Mouse (Mus musculus): ENCODE data around the gene Arap1. TPM values are rescaled to one million over a fixed set of nuclear protein-coding genes. Genes with fewer than 3 reads are reported as not detected.

The Arap1 gene
- polyA plus RNA-seq, 1 experiment from 2014 or later = 7.0 TPM

GRCm38 (mm10) chr7:101316591-101317001 lies 31.3 kb upstream of the Arap1 start:
- H3K9ac ChIP-seq (replicated peaks) = no peak overlapping the region
- H3K4me1 ChIP-seq = peaks cover 11% of the 10 kb centered on the region
- no peak overlapping the region for H3K4me3 ChIP-seq
- no peaks in the 10 kb centered on the region for H3K9me3 ChIP-seq
- ATAC-seq (replicated peaks) = no peak
- peaks cover 4% of the 10 kb centered on the region; the same call in 1 of the 2 replicates for H3K27me3 ChIP-seq
- 74% methylated on average over 6 of the region's 6 CpGs for WGBS
- H3K27ac ChIP-seq (replicated peaks) = no peak overlapping the region
- no peak overlapping the region for H3K4me2 ChIP-seq (replicated peaks)
- H3K36me3 ChIP-seq = no peaks in the 10 kb centered on the region

DNA sequence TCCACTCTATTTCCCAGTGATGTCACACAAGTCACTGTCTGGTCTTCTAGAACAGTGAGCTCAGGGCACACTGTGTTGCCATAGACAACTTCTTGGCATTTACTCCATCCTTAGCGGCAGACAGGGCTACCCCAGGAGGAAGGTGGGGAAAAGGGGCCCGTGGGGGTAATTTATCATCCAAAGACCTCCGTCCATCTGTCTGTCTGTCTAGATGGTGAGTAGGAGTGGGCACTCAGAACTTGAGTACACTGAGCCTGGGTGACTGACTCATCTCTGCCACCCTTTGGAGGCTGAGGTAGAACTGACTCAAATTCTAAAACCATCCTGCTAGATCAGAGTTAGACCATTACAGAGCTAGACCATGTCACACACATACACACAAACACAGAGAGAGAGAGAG lies 30.9 kb upstream of the Arap1 start, which contains the start of gene Stard10:
Stard10 (plus strand) TSS at position 73 of the 400 bp plus-strand sequence.
- H3K36me3 ChIP-seq = no peaks in the 10 kb centered on the region
- no peak within 1 kb of the TSS for H3K9ac ChIP-seq (replicated peaks)
- H3K4me1 ChIP-seq = peaks cover 15% of the 10 kb centered on the region
- no peaks in the 10 kb centered on the region for H3K9me3 ChIP-seq
- 86% methylated on average over 3 of the region's 3 CpGs for WGBS
- no peak within 1 kb of the TSS for H3K4me3 ChIP-seq
- peaks cover 8% of the 10 kb centered on the region for H3K27me3 ChIP-seq
- H3K27ac ChIP-seq (replicated peaks) = no peak within 1 kb of the TSS
- no peak for ATAC-seq (replicated peaks)
- no peak within 1 kb of the TSS for H3K4me2 ChIP-seq (replicated peaks)

- no peaks in the 10 kb centered on the region for H3K9me3 ChIP-seq
- no peak overlapping the region for H3K4me3 ChIP-seq
- H3K4me1 ChIP-seq = peaks cover 17% of the 10 kb centered on the region
- H3K27ac ChIP-seq (replicated peaks) = no peak overlapping the region
- no peak overlapping the region for H3K4me2 ChIP-seq (replicated peaks)
- no peak for ATAC-seq (replicated peaks)
- no peak overlapping the region for H3K9ac ChIP-seq (replicated peaks)
- 74% methylated on average over 4 of the region's 4 CpGs for WGBS
- peaks cover 8% of the 10 kb centered on the region for H3K27me3 ChIP-seq
- no peaks in the 10 kb centered on the region for H3K36me3 ChIP-seq
These were observed 29.0 kb upstream of the Arap1 start for GRCm38 (mm10) chr7:101318848-101319247.

- no peaks in the 10 kb centered on the region for H3K36me3 ChIP-seq
- H3K27ac ChIP-seq (replicated peaks) = no peak overlapping the region
- 93% methylated on average over 1 of the region's 1 CpGs for WGBS
- H3K4me2 ChIP-seq (replicated peaks) = no peak overlapping the region
- ATAC-seq (replicated peaks) = no peak
- peaks cover 8% of the 10 kb centered on the region for H3K27me3 ChIP-seq
- H3K4me3 ChIP-seq = no peak overlapping the region
- H3K9me3 ChIP-seq = no peaks in the 10 kb centered on the region
- peaks cover 17% of the 10 kb centered on the region for H3K4me1 ChIP-seq
- H3K9ac ChIP-seq (replicated peaks) = no peak overlapping the region
These were observed 28.1 kb upstream of the Arap1 start for GRCm38 (mm10) chr7:101319796-101320195.

GRCm38 (mm10) chr7:101320399-101321217 lies 27.3 kb upstream of the Arap1 start:
- Histone ChIP-seq H3K9me3 (no peaks in the 10 kb centered on the region), H3K27ac (replicated peaks) (no peak overlapping the region), H3K4me1 (peaks cover 17% of the 10 kb centered on the region), H3K36me3 (no peaks in the 10 kb centered on the region), H3K9ac (replicated peaks) (peak overlapping the region; percentile 68), H3K27me3 (peaks cover 8% of the 10 kb centered on the region), H3K4me2 (replicated peaks) (peak overlapping the region; percentile 99), H3K4me3 (peak overlapping the region; percentile 84)
- WGBS = 5% methylated on average over 23 of the region's 37 CpGs
- peak; percentile 81 for ATAC-seq (replicated peaks)

- Histone ChIP-seq H3K9me3 (no peaks in the 10 kb centered on the region), H3K4me1 (peaks cover 17% of the 10 kb centered on the region), H3K36me3 (no peaks in the 10 kb centered on the region), H3K27ac (replicated peaks) (no peak overlapping the region), H3K4me3 (peak overlapping the region; percentile 84), H3K4me2 (replicated peaks) (peak overlapping the region; percentile 99), H3K27me3 (peaks cover 8% of the 10 kb centered on the region), H3K9ac (replicated peaks) (peak overlapping the region; percentile 68)
- WGBS = under 1% methylated on average over 50 of the region's 61 CpGs
- ATAC-seq (replicated peaks) = peak; percentile 66
These were observed 26.5 kb upstream of the Arap1 start for GRCm38 (mm10) chr7:101321218-101321827.

DNA sequence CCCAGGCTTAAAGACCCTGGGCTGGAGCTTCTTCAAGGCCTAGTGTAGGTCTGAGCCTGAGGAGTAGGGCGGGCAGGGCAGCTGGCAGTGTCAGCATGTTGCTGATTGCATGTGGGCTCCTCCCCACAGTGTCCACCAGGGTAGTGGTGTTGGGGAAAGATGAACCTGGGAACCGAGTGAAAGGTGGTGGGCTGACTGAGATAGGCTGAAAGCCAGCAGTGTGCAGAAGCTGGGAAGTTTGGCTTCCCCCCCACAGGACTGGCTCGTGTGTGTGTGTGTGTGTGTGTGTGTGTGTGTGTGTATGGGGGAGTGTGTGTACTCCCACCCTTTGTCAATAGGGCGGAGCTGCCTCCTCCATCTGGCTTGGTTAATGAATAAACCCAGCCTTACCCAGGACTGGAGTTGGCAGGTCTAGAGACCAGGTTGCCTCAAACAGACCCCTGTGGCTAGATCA lies 24.7 kb upstream of the Arap1 start:
- no peak for ATAC-seq (replicated peaks)
- H3K9me3 ChIP-seq = no peaks in the 10 kb centered on the region
- no peak overlapping the region for H3K4me2 ChIP-seq (replicated peaks)
- H3K4me1 ChIP-seq = peaks cover 20% of the 10 kb centered on the region
- H3K27me3 ChIP-seq = peaks cover 8% of the 10 kb centered on the region
- whole genome bisulfite sequencing = 76% methylated on average over 4 of the region's 4 CpGs
- H3K27ac ChIP-seq (replicated peaks) = no peak overlapping the region
- H3K36me3 ChIP-seq = no peaks in the 10 kb centered on the region
- H3K9ac ChIP-seq (replicated peaks) = no peak overlapping the region
- H3K4me3 ChIP-seq = no peak overlapping the region

DNA sequence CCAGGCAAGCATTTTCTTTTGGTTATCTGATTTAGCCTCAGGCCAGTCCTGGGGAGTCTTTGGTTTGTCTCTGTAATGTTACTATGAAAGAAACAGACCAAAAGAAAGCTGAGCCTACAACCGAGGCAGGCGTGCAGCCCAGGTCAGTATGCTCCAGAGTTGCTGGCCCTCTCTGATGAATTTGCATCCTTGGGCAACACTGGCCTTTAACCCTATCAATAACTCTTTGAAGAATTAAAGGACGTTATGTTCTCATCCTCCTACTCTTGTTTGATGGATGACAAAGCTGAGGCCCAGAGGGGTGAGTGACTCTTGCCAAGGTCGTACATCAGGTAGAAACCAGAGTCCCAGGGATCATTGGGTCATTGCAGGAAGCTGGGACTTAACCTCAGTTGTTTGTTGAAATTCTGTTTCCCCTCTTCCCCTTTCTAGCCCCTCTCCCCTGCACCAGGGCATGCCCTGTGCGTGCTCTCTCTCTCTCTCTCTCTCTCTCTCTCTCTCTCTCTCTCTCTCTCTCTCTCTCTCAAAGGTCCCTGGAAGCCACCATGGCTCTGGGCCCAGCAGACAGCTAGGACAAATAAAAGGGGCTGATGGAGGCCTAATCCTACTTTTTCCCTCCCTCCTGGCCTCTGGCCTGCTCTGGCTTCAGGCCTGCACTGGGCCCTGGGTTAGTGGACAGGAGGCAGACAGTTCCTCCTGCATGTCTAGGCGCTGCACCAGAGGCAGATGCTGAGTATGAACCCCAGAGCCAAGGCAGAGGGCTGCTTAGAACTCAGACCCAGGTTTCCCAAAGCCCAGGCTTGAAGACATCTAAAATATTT lies 23.5 kb upstream of the Arap1 start:
- Histone ChIP-seq H3K4me3 (no peak overlapping the region), H3K9me3 (no peaks in the 10 kb centered on the region), H3K9ac (replicated peaks) (no peak overlapping the region), H3K36me3 (no peaks in the 10 kb centered on the region), H3K4me1 (peaks cover 31% of the 10 kb centered on the region), H3K4me2 (replicated peaks) (no peak overlapping the region), H3K27ac (replicated peaks) (no peak overlapping the region), H3K27me3 (peaks cover 8% of the 10 kb centered on the region)
- no peak for ATAC-seq (replicated peaks)
- 65% methylated on average over 6 of the region's 6 CpGs for WGBS

DNA sequence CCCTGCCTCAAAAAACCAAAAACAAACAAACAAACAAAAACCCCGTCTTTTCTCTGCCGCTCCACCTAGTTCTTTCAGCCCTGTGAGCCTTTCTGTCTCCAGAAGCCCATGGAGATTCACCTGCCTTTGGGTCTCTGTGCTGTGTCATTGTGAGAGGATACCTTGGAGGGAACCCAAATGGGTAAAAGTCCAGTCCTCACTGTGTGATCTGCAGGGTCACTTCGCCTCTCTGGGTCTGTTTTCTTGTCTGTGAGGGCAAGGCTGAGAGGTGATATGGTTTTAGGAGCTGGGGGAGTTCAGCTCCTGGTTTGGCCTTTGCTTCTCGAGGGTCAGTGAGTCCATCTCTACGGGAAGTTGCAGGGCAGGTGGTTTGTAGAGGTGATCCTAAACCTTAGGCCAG lies 21.9 kb upstream of the Arap1 start:
- H3K36me3 ChIP-seq = no peaks in the 10 kb centered on the region
- no peak overlapping the region for H3K4me3 ChIP-seq
- 84% methylated on average over 5 of the region's 5 CpGs for WGBS
- no peaks in the 10 kb centered on the region for H3K9me3 ChIP-seq
- H3K4me2 ChIP-seq (replicated peaks) = no peak overlapping the region
- no peak overlapping the region for H3K27ac ChIP-seq (replicated peaks)
- no peak for ATAC-seq (replicated peaks)
- peaks cover 27% of the 10 kb centered on the region for H3K4me1 ChIP-seq
- H3K9ac ChIP-seq (replicated peaks) = no peak overlapping the region
- H3K27me3 ChIP-seq = peaks cover 4% of the 10 kb centered on the region; the same call in 1 of the 2 replicates

DNA sequence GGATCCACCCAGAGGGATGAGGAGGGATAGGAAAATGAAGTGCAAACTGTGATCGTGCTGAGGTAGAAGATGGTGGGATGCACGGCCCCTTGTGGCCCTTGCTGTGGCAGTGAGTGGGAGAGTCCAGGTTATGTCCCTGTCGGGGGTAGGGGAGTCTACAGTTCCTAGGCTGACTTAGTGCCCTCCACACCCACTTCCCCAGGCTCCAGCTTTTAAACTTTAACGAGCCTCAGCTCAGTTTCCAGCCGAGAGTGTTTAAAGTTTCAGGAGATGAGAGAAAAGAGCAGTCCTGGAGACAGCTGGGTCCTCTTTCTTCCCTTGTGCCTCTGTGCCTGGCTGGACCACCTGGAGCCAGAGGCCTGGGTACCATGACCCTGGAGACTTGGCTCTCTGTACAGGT lies 20.6 kb upstream of the Arap1 start:
- Histone ChIP-seq H3K36me3 (no peaks in the 10 kb centered on the region), H3K9me3 (no peaks in the 10 kb centered on the region), H3K4me3 (no peak overlapping the region), H3K27me3 (no peaks in the 10 kb centered on the region), H3K9ac (replicated peaks) (no peak overlapping the region), H3K4me2 (replicated peaks) (no peak overlapping the region), H3K4me1 (peaks cover 17% of the 10 kb centered on the region), H3K27ac (replicated peaks) (no peak overlapping the region)
- no peak for ATAC-seq (replicated peaks)
- WGBS = 49% methylated on average over 5 of the region's 5 CpGs

DNA sequence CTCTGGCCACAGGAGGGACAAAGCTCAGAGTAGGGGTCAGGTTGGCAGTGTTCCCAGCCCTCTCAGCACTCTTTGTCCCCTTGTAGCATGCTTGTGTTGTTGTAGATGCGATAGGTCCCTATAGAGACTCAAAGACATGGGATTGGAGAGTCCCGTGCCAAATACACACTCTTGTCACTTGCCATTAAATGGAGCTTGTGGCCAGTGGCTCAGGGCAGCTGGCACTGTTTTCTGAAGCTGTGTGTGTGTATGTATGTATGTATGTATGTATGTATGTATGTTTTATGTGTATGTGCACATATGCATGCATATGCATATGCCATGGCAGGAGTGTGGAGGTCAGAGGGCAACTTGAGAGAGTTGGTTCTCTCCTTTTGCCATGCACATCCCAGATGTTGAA lies 20.1 kb upstream of the Arap1 start:
- 75% methylated on average over 2 of the region's 2 CpGs for WGBS
- H3K9me3 ChIP-seq = no peaks in the 10 kb centered on the region
- peaks cover 17% of the 10 kb centered on the region for H3K4me1 ChIP-seq
- H3K27me3 ChIP-seq = no peaks in the 10 kb centered on the region
- no peak for ATAC-seq (replicated peaks)
- H3K4me3 ChIP-seq = no peak overlapping the region
- no peak overlapping the region for H3K27ac ChIP-seq (replicated peaks)
- H3K4me2 ChIP-seq (replicated peaks) = no peak overlapping the region
- no peak overlapping the region for H3K9ac ChIP-seq (replicated peaks)
- H3K36me3 ChIP-seq = no peaks in the 10 kb centered on the region

Data from forebrain, embryonic 15.5 days (tissue).